Comparison of ENCODE assay signal across 9 mouse cellular contexts in genomic region chr17:26951406-26951805, GRCm38 (mm10). TPM values are rescaled to one million over a fixed set of nuclear protein-coding genes. Genes with fewer than 3 reads are reported as not detected.
A peak's percentile ranks its signal among the peaks of the same experiment; 100 is the strongest.
DNase-seq lines count a peak whose midpoint lies in the region; ATAC-seq and TF ChIP-seq lines count a peak whose summit lies in the region.
"Had no signal": no experiment of that assay in that cellular context is flagged by ENCODE, and none has a peak within 500 bp of the region (broad histone marks: within the 10 kb centered on the region; RNA-seq: fewer than 3 reads in every experiment).

No protein-coding gene starts in this region.

- peaks cover 17% of the 10 kb centered on the region for H3K36me3 ChIP-seq in embryonic facial prominence, embryonic 14.5 days (ENCODE audit: control insufficient read depth, insufficient read depth, low read length)
- peaks cover 20% of the 10 kb centered on the region; the same call in 1 of the 2 replicates for H3K36me3 ChIP-seq in lung, embryonic 14.5 days (ENCODE audit: insufficient read depth)
- H3K36me3 ChIP-seq in thymus, adult 2 months (ENCODE audit: control insufficient read depth, insufficient read depth, low read length): no peaks in the 10 kb centered on the region

- H3K27ac ChIP-seq in embryonic facial prominence, embryonic 14.5 days (replicated peaks; ENCODE audit: low read depth, low read length): peak overlapping the region; percentile 48
- peak overlapping the region; percentile 65; the same call in 1 of the 2 replicates for H3K27ac ChIP-seq in lung, embryonic 14.5 days (ENCODE audit: low read depth)
- no peak overlapping the region for H3K27ac ChIP-seq in thymus, adult 2 months (ENCODE audit: control insufficient read depth, insufficient read depth, low read length)

- no peaks in the 10 kb centered on the region for H3K27me3 ChIP-seq in embryonic facial prominence, embryonic 14.5 days (replicated peaks; ENCODE audit: control insufficient read depth, insufficient read depth, low read length)
- H3K27me3 ChIP-seq in lung, embryonic 14.5 days (ENCODE audit: insufficient read depth, low read length): no peaks in the 10 kb centered on the region
- H3K27me3 ChIP-seq in thymus, adult 2 months (ENCODE audit: control insufficient read depth, insufficient read depth, low read length): peaks cover 9% of the 10 kb centered on the region; the same call in 1 of the 2 replicates
- H3K27me3 ChIP-seq: Patski had no signal

- intact Hi-C loops in heart, postnatal 10 days (cut with DNase I): no loop called here

- H3K9ac ChIP-seq in embryonic facial prominence, embryonic 14.5 days (ENCODE audit: low read depth, low read length): peak overlapping the region; percentile 54
- peak overlapping the region; percentile 55 for H3K9ac ChIP-seq in lung, embryonic 14.5 days

- 0% methylated on average over 10 of the region's 11 CpGs for WGBS in embryonic facial prominence, embryonic 14.5 days
- 2% methylated on average over 10 of the region's 11 CpGs for WGBS in lung, embryonic 14.5 days
- 12% methylated on average over 11 of the region's 11 CpGs for whole genome bisulfite sequencing in thymus, adult 2 months

- DNase-seq in layer of hippocampus, adult 11-12 months (ENCODE audit: low spot score): peak; percentile 86
- DNase-seq in layer of hippocampus, adult 9-10 months (ENCODE audit: low spot score): no peak
- DNase-seq in embryonic facial prominence, embryonic 14.5 days (ENCODE audit: low spot score): peak; percentile 92
- peak; percentile 73 to 85 for DNase-seq in heart, postnatal 10 days
- DNase-seq in kidney, postnatal 36 days: peak; percentile 74 to 83
- peak; percentile 90 for DNase-seq in lung, embryonic 14.5 days
- peak; percentile 77 for DNase-seq in thymus, adult 2 months

- no peaks in the 10 kb centered on the region for H3K9me3 ChIP-seq in embryonic facial prominence, embryonic 14.5 days (ENCODE audit: control insufficient read depth, low read length)
- H3K9me3 ChIP-seq in lung, embryonic 14.5 days (ENCODE audit: low read depth, low read length): no peaks in the 10 kb centered on the region

- peak overlapping the region; percentile 69 for H3K4me2 ChIP-seq in embryonic facial prominence, embryonic 14.5 days (ENCODE audit: low read depth, low read length)
- H3K4me2 ChIP-seq in lung, embryonic 14.5 days: peak overlapping the region; percentile 77

- no peak for TF ChIP-seq POLR2A in thymus, adult 2 months (IDR thresholded peaks at IDR 0.05; ENCODE audit: control insufficient read depth, extremely low read depth, insufficient read depth, low read length, poor library complexity)

- H3K4me1 ChIP-seq in embryonic facial prominence, embryonic 14.5 days (ENCODE audit: control insufficient read depth, insufficient read depth, low read length): peaks cover 49% of the 10 kb centered on the region
- H3K4me1 ChIP-seq in lung, embryonic 14.5 days (ENCODE audit: insufficient read depth): peaks cover 38% of the 10 kb centered on the region
- peaks cover 27% of the 10 kb centered on the region for H3K4me1 ChIP-seq in thymus, adult 2 months (replicated peaks; ENCODE audit: control insufficient read depth, insufficient read depth, low read length)

- TF ChIP-seq CTCF in lung, embryonic 14.5 days (IDR thresholded peaks at IDR 0.05; ENCODE audit: low read depth): no peak
- no peak for TF ChIP-seq CTCF in thymus, adult 2 months (IDR thresholded peaks at IDR 0.05; ENCODE audit: borderline replicate concordance, control insufficient read depth, extremely low read depth, insufficient read depth, low read length, poor library complexity)

- H3K4me3 ChIP-seq in embryonic facial prominence, embryonic 14.5 days (ENCODE audit: low read depth, low read length): peak overlapping the region; percentile 38
- H3K4me3 ChIP-seq in lung, embryonic 14.5 days (ENCODE audit: low read depth, low read length): peak overlapping the region; percentile 38
- H3K4me3 ChIP-seq in thymus, adult 2 months (ENCODE audit: control insufficient read depth, insufficient read depth, low read length): peak overlapping the region; percentile 25

- ATAC-seq in embryonic facial prominence, embryonic 14.5 days (ENCODE audit: low read depth): peak; percentile 64
- peak; percentile 63 for ATAC-seq in lung, embryonic 14.5 days (ENCODE audit: insufficient read depth)
- peak; percentile 63 for ATAC-seq in neutrophil, adult 5-6 weeks (ENCODE audit: extremely low read depth, insufficient number of reproducible peaks, low FRiP score, poor library complexity, severe bottlenecking)
- ATAC-seq: Patski had no signal

RNA-seq across cellular contexts. Expression of gene Syngap1, which starts 10.4 kb away (rescaled TPM):
- 1.4 and 2.6 TPM in 2 replicates for polyA plus RNA-seq in embryonic facial prominence, embryonic 14.5 days (2014; fragmentation: Nextera tagmentation; extraction: Ambion mirVana)
- total RNA-seq in heart, postnatal 10 days (2021): 10 to 100 TPM in 1 of 2 experiments, 1 to 10 TPM in 1; 9.3 to 10.8 TPM
- 1.8 and 2.0 TPM in 2 replicates for polyA plus RNA-seq in lung, embryonic 14.5 days (2014; fragmentation: Nextera tagmentation; extraction: Ambion mirVana)
- 0.86 and 0.93 TPM in 2 replicates for total RNA-seq in neutrophil, adult 5-6 weeks (2017)
- 7.6 and 7.7 TPM in 2 replicates for polyA plus RNA-seq in thymus, adult 2 months (2012; rRNA removed)

RNA-seq across cellular contexts. Expression of gene Cuta, which starts 12.0 kb away (rescaled TPM):
- polyA plus RNA-seq in embryonic facial prominence, embryonic 14.5 days (2014; fragmentation: Nextera tagmentation; extraction: Ambion mirVana): 142 and 148 TPM in 2 replicates
- 100 to 1,000 TPM; 102 to 105 TPM for total RNA-seq in heart, postnatal 10 days (2021)
- polyA plus RNA-seq in lung, embryonic 14.5 days (2014; fragmentation: Nextera tagmentation; extraction: Ambion mirVana): 163 TPM in 2 replicates
- total RNA-seq in neutrophil, adult 5-6 weeks (2017): 19.9 and 22.3 TPM in 2 replicates
- polyA plus RNA-seq in thymus, adult 2 months (2012; rRNA removed): 235 and 251 TPM in 2 replicates

RNA-seq across cellular contexts. Expression of gene Phf1, which starts 18.6 kb away (rescaled TPM):
- 10.0 and 12.0 TPM in 2 replicates for polyA plus RNA-seq in embryonic facial prominence, embryonic 14.5 days (2014; fragmentation: Nextera tagmentation; extraction: Ambion mirVana)
- 10 to 100 TPM; 10.1 to 12.4 TPM for total RNA-seq in heart, postnatal 10 days (2021)
- 5.1 and 7.5 TPM in 2 replicates for polyA plus RNA-seq in lung, embryonic 14.5 days (2014; fragmentation: Nextera tagmentation; extraction: Ambion mirVana)
- total RNA-seq in neutrophil, adult 5-6 weeks (2017): 80.8 and 95.3 TPM in 2 replicates
- polyA plus RNA-seq in thymus, adult 2 months (2012; rRNA removed): 125 and 132 TPM in 2 replicates

RNA-seq across cellular contexts. Expression of gene Zbtb9, which starts 21.6 kb away (rescaled TPM):
- 9.0 and 9.1 TPM in 2 replicates for polyA plus RNA-seq in embryonic facial prominence, embryonic 14.5 days (2014; fragmentation: Nextera tagmentation; extraction: Ambion mirVana)
- total RNA-seq in heart, postnatal 10 days (2021): 1 to 10 TPM; 2.7 to 4.9 TPM
- 13.3 TPM in 2 replicates for polyA plus RNA-seq in lung, embryonic 14.5 days (2014; fragmentation: Nextera tagmentation; extraction: Ambion mirVana)
- total RNA-seq in neutrophil, adult 5-6 weeks (2017): 20.9 and 32.8 TPM in 2 replicates
- 54.6 and 60.7 TPM in 2 replicates for polyA plus RNA-seq in thymus, adult 2 months (2012; rRNA removed)

RNA-seq across cellular contexts. Expression of gene Kifc5b, which starts 34.5 kb away (rescaled TPM):
- polyA plus RNA-seq in embryonic facial prominence, embryonic 14.5 days (2014; fragmentation: Nextera tagmentation; extraction: Ambion mirVana): 3.0 and 4.7 TPM in 2 replicates
- total RNA-seq in heart, postnatal 10 days (2021): 1 to 10 TPM; 3.9 to 4.1 TPM
- polyA plus RNA-seq in lung, embryonic 14.5 days (2014; fragmentation: Nextera tagmentation; extraction: Ambion mirVana): 6.3 and 9.6 TPM in 2 replicates
- 2.2 and 6.8 TPM in 2 replicates for total RNA-seq in neutrophil, adult 5-6 weeks (2017)
- polyA plus RNA-seq in thymus, adult 2 months (2012; rRNA removed): 26.0 and 30.1 TPM in 2 replicates
